ENCODE assay signal across 20 mouse cellular contexts in the genomic region with DNA sequence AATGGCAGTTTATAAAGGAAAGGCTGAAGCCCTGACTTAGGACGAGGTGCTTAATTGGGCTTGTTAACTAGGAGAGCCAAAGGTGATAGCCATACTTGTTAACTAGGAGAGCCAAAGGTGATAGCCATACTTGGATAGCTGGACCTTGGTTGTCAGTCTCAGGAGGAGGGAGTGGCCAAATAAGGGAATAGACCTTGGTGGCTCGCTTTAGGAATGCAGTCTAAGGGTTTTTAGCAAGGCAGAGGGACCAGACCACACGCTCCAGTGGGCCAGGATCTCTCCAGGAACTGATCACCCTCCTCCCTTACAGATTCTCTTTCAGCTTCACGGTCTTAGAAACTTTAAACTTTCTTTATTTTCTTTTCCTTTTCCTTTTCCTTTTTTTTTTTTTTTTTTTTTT. TPM values are rescaled to one million over a fixed set of nuclear protein-coding genes. Genes with fewer than 3 reads are reported as not detected.
DNase-seq lines count a peak whose midpoint lies in the region; ATAC-seq lines count a peak whose summit lies in the region.
"Had no signal": no experiment of that assay in that cellular context is flagged by ENCODE, and none has a peak within 500 bp of the region (broad histone marks: within the 10 kb centered on the region; RNA-seq: fewer than 3 reads in every experiment).

No protein-coding gene starts in this region.

- H3K4me2 ChIP-seq in midbrain, embryonic 11.5 days = no peak overlapping the region
- no peak overlapping the region for H3K4me2 ChIP-seq in midbrain, embryonic 14.5 days (ENCODE audit: low read length)
- peak overlapping the region; percentile 56 for H3K4me2 ChIP-seq in heart, embryonic 12.5 days
- H3K4me2 ChIP-seq in hindbrain, embryonic 16.5 days (ENCODE audit: low read length) = no peak overlapping the region
- no peak overlapping the region for H3K4me2 ChIP-seq in hindbrain, embryonic 14.5 days (replicated peaks)
- H3K4me2 ChIP-seq: embryonic facial prominence, embryonic 15.5 days; liver, embryonic 11.5 days; lung, embryonic 14.5 days; midbrain, embryonic 13.5 days; neural tube, embryonic 15.5 days had no signal

- ATAC-seq in midbrain, embryonic 11.5 days (ENCODE audit: low FRiP score) = no peak
- ATAC-seq in midbrain, embryonic 14.5 days (ENCODE audit: low FRiP score, low TSS enrichment) = no peak
- peak; percentile 11; the same call in 1 of the 2 replicates for ATAC-seq in heart, embryonic 12.5 days (ENCODE audit: insufficient number of reproducible peaks, low FRiP score)
- no peak for ATAC-seq in hindbrain, embryonic 16.5 days
- no peak for ATAC-seq in hindbrain, embryonic 14.5 days (ENCODE audit: low FRiP score)
- ATAC-seq: midbrain, embryonic 13.5 days had no signal

- WGBS in midbrain, embryonic 11.5 days = 29% methylated on average over 4 of the region's 4 CpGs
- 34% methylated on average over 4 of the region's 4 CpGs for WGBS in midbrain, embryonic 14.5 days
- WGBS in heart, embryonic 12.5 days = 16% methylated on average over 4 of the region's 4 CpGs
- WGBS in hindbrain, embryonic 16.5 days = 43% methylated on average over 4 of the region's 4 CpGs
- WGBS in hindbrain, embryonic 14.5 days = 39% methylated on average over 4 of the region's 4 CpGs

- H3K4me3 ChIP-seq in midbrain, embryonic 11.5 days (ENCODE audit: low read depth, low read length) = no peak overlapping the region
- no peak overlapping the region for H3K4me3 ChIP-seq in midbrain, embryonic 14.5 days (replicated peaks; ENCODE audit: low read depth, low read length)
- 0 out of 2 replicates have a peak overlapping the region, but pooled peaks have one; percentile 6 for H3K4me3 ChIP-seq in heart, embryonic 12.5 days
- no peak overlapping the region for H3K4me3 ChIP-seq in hindbrain, embryonic 16.5 days (ENCODE audit: low read length)
- H3K4me3 ChIP-seq in hindbrain, embryonic 14.5 days (replicated peaks; ENCODE audit: low read length) = no peak overlapping the region
- H3K4me3 ChIP-seq: embryonic facial prominence, embryonic 15.5 days; gastrocnemius, adult 2 months; midbrain, embryonic 13.5 days; myocyte; neural tube, embryonic 15.5 days had no signal

- no peaks in the 10 kb centered on the region for H3K27me3 ChIP-seq in midbrain, embryonic 11.5 days (ENCODE audit: control insufficient read depth, insufficient read depth, low read length)
- H3K27me3 ChIP-seq in midbrain, embryonic 14.5 days (ENCODE audit: control insufficient read depth, insufficient read depth, low read length) = no peaks in the 10 kb centered on the region
- no peaks in the 10 kb centered on the region for H3K27me3 ChIP-seq in heart, embryonic 12.5 days (replicated peaks)
- H3K27me3 ChIP-seq in hindbrain, embryonic 16.5 days (replicated peaks; ENCODE audit: control insufficient read depth, insufficient read depth, low read length) = no peaks in the 10 kb centered on the region
- H3K27me3 ChIP-seq in hindbrain, embryonic 14.5 days (ENCODE audit: control insufficient read depth, insufficient read depth, low read length) = no peaks in the 10 kb centered on the region
- H3K27me3 ChIP-seq: embryonic facial prominence, embryonic 15.5 days; midbrain, embryonic 13.5 days; neural tube, embryonic 15.5 days had no signal

- H3K9ac ChIP-seq in midbrain, embryonic 11.5 days (ENCODE audit: low read length) = no peak overlapping the region
- no peak overlapping the region for H3K9ac ChIP-seq in midbrain, embryonic 14.5 days (replicated peaks; ENCODE audit: low read length)
- H3K9ac ChIP-seq in heart, embryonic 12.5 days = no peak overlapping the region; the same call in 1 of the 2 replicates
- H3K9ac ChIP-seq in hindbrain, embryonic 16.5 days (ENCODE audit: low read depth, low read length) = no peak overlapping the region
- no peak overlapping the region for H3K9ac ChIP-seq in hindbrain, embryonic 14.5 days
- H3K9ac ChIP-seq: embryonic facial prominence, embryonic 15.5 days; lung, embryonic 14.5 days; midbrain, embryonic 13.5 days; neural tube, embryonic 15.5 days had no signal

- intact Hi-C loops in heart, postnatal 36 days (cut with DNase I) = no loop called here

- H3K9me3 ChIP-seq in midbrain, embryonic 11.5 days (ENCODE audit: control insufficient read depth, low read length) = no peaks in the 10 kb centered on the region
- no peaks in the 10 kb centered on the region for H3K9me3 ChIP-seq in midbrain, embryonic 14.5 days (ENCODE audit: control insufficient read depth, low read length)
- H3K9me3 ChIP-seq in heart, embryonic 12.5 days (replicated peaks) = peaks cover 2% of the 10 kb centered on the region; the same call in 1 of the 2 replicates
- no peaks in the 10 kb centered on the region for H3K9me3 ChIP-seq in hindbrain, embryonic 16.5 days (ENCODE audit: control insufficient read depth, low read length)
- H3K9me3 ChIP-seq in hindbrain, embryonic 14.5 days (ENCODE audit: control insufficient read depth, low read length) = no peaks in the 10 kb centered on the region
- H3K9me3 ChIP-seq: embryonic facial prominence, embryonic 15.5 days; midbrain, embryonic 13.5 days; neural tube, embryonic 15.5 days had no signal

- no peak overlapping the region for H3K27ac ChIP-seq in midbrain, embryonic 11.5 days (ENCODE audit: low read depth, low read length)
- H3K27ac ChIP-seq in midbrain, embryonic 14.5 days (replicated peaks; ENCODE audit: low read depth, low read length) = no peak overlapping the region
- peak overlapping the region; percentile 36; the same call in 1 of the 2 replicates for H3K27ac ChIP-seq in heart, embryonic 12.5 days (ENCODE audit: poor library complexity, severe bottlenecking)
- no peak overlapping the region for H3K27ac ChIP-seq in hindbrain, embryonic 16.5 days (ENCODE audit: low read depth, low read length)
- no peak overlapping the region for H3K27ac ChIP-seq in hindbrain, embryonic 14.5 days
- H3K27ac ChIP-seq: embryonic facial prominence, embryonic 15.5 days; gastrocnemius, adult 2 months; midbrain, embryonic 13.5 days; neural tube, embryonic 15.5 days had no signal

- no peaks in the 10 kb centered on the region for H3K36me3 ChIP-seq in midbrain, embryonic 11.5 days (ENCODE audit: control insufficient read depth, insufficient read depth, low read length)
- no peaks in the 10 kb centered on the region for H3K36me3 ChIP-seq in midbrain, embryonic 14.5 days (ENCODE audit: control insufficient read depth, insufficient read depth, low read length)
- H3K36me3 ChIP-seq in heart, embryonic 12.5 days = no peaks in the 10 kb centered on the region
- H3K36me3 ChIP-seq in hindbrain, embryonic 16.5 days (ENCODE audit: control insufficient read depth, insufficient read depth, low read length) = no peaks in the 10 kb centered on the region
- no peaks in the 10 kb centered on the region for H3K36me3 ChIP-seq in hindbrain, embryonic 14.5 days (replicated peaks; ENCODE audit: control insufficient read depth, insufficient read depth)
- H3K36me3 ChIP-seq: embryonic facial prominence, embryonic 15.5 days; midbrain, embryonic 13.5 days; neural tube, embryonic 15.5 days had no signal

- peak; percentile 85 for DNase-seq in heart, adult 11 months
- DNase-seq in heart, postnatal 36 days = no peak
- peak; percentile 80 for DNase-seq in midbrain, embryonic 11.5 days (ENCODE audit: low spot score, missing footprints)
- DNase-seq in midbrain, embryonic 14.5 days = no peak
- no peak for DNase-seq in right cerebral cortex, postnatal 36 days (ENCODE audit: low spot score in 2 of 2)
- DNase-seq in hindbrain, embryonic 14.5 days (ENCODE audit: low spot score) = no peak
- DNase-seq: cerebellum, postnatal 10 days; gastrocnemius, adult 2 months; kidney, adult 8-10 months; left cerebral cortex, postnatal 4 days; lung, embryonic 14.5 days; thymus, postnatal 4 days had no signal

- peaks cover 4% of the 10 kb centered on the region; the same call in 1 of the 2 replicates for H3K4me1 ChIP-seq in midbrain, embryonic 11.5 days (ENCODE audit: control insufficient read depth, insufficient read depth, low read length)
- no peaks in the 10 kb centered on the region for H3K4me1 ChIP-seq in midbrain, embryonic 14.5 days (ENCODE audit: control insufficient read depth, insufficient read depth, low read length)
- peaks cover 7% of the 10 kb centered on the region for H3K4me1 ChIP-seq in heart, embryonic 12.5 days (replicated peaks)
- no peaks in the 10 kb centered on the region for H3K4me1 ChIP-seq in hindbrain, embryonic 16.5 days (ENCODE audit: control insufficient read depth, insufficient read depth, low read depth, low read length)
- no peaks in the 10 kb centered on the region for H3K4me1 ChIP-seq in hindbrain, embryonic 14.5 days (replicated peaks; ENCODE audit: control insufficient read depth, insufficient read depth, low read length)
- H3K4me1 ChIP-seq: embryonic facial prominence, embryonic 15.5 days; neural tube, embryonic 15.5 days had no signal

RNA-seq across cellular contexts. Expression of gene Grb14, which starts 13.4 kb away (rescaled TPM):
- total RNA-seq in heart, postnatal 36 days (2021) = 100 to 1,000 TPM; 184 to 233 TPM
- 5.7 and 6.8 TPM in 2 replicates for polyA plus RNA-seq in midbrain, embryonic 11.5 days (2014; fragmentation: Nextera tagmentation; extraction: Ambion mirVana)
- 26.4 and 32.6 TPM in 2 replicates for polyA plus RNA-seq in midbrain, embryonic 14.5 days (2014; fragmentation: Nextera tagmentation; extraction: Ambion mirVana)
- polyA plus RNA-seq in heart, embryonic 12.5 days (2016; fragmentation: Nextera tagmentation; extraction: Ambion mirVana) = 64.6 and 67.9 TPM in 2 replicates
- polyA plus RNA-seq in hindbrain, embryonic 16.5 days (2015; fragmentation: Nextera tagmentation; extraction: Ambion mirVana) = 27.9 and 29.7 TPM in 2 replicates
- 24.7 and 25.9 TPM in 2 replicates for polyA plus RNA-seq in hindbrain, embryonic 14.5 days (2014; fragmentation: Nextera tagmentation; extraction: Ambion mirVana)
- total RNA-seq: hematopoietic stem cell, adult 5-6 weeks had no signal

Comparison
In these comparisons a context has a peak if more than half of its experiments do, and no peak if none do; other contexts are left out.
1. DNase-seq: peak in heart, adult 11 months (single experiment) and midbrain, embryonic 11.5 days (single experiment); none in heart, postnatal 36 days (0 of 2), midbrain, embryonic 14.5 days (single experiment), right cerebral cortex, postnatal 36 days (0 of 2) and hindbrain, embryonic 14.5 days (single experiment).